Mouse (Mus musculus) hindbrain, embryonic 16.5 days (tissue): ENCODE measurements at regions not wholly inside any gene's neighbourhood (a gene's known extent, or its start where the extent isn't known, plus 50 kb on each side); places are given as distances from the start of the nearest gene placed in this dataset.

Experiments
- ATAC-seq: fragments of 200-750 bp; cut with Nextera tagmentation; 2 replicates; pipeline ENCODE4 v1.8.0; 2017; ENCODE audit warnings: moderate TSS enrichment, moderate library complexity
- H3K27ac ChIP-seq: fragments of 300-500 bp; sonication (generic); 2 replicates; pipeline ENCODE4 v1.5.1; 2014; ENCODE audit warnings: low read depth, mild to moderate bottlenecking, control low read depth, low read length, moderate library complexity
- H3K27me3 ChIP-seq: fragments of 300-500 bp; sonication (generic); replicated peaks from 2 replicates; pipeline ENCODE4 v1.6.1; 2014; ENCODE audit warnings: low read length; ENCODE audit not compliant: control insufficient read depth, insufficient read depth
- H3K36me3 ChIP-seq: fragments of 300-500 bp; sonication (generic); 2 replicates; pipeline ENCODE4 v1.6.1; 2014; ENCODE audit warnings: mild to moderate bottlenecking, low read length, moderate library complexity, mixed read lengths; ENCODE audit not compliant: control insufficient read depth, insufficient read depth
- H3K4me1 ChIP-seq: fragments of 300-500 bp; sonication (generic); 2 replicates; pipeline ENCODE4 v1.6.1; 2014; ENCODE audit warnings: low read depth, low read length; ENCODE audit not compliant: control insufficient read depth, insufficient read depth
- H3K4me2 ChIP-seq: fragments of 300-500 bp; sonication (generic); 2 replicates; pipeline ENCODE4 v1.6.1; 2014; ENCODE audit warnings: mild to moderate bottlenecking, low read length, control low read depth, moderate library complexity
- H3K4me3 ChIP-seq: fragments of 300-500 bp; sonication (generic); 2 replicates; pipeline ENCODE4 v1.5.1; 2014; ENCODE audit warnings: mild to moderate bottlenecking, low read length, control low read depth, moderate library complexity
- H3K9ac ChIP-seq: fragments of 300-500 bp; sonication (generic); 2 replicates; pipeline ENCODE4 v1.6.1; 2014; ENCODE audit warnings: low read depth, mild to moderate bottlenecking, control low read depth, low read length, moderate library complexity
- H3K9me3 ChIP-seq: fragments of 300-500 bp; sonication (generic); 2 replicates; pipeline ENCODE4 v1.6.1; 2014; ENCODE audit warnings: mild to moderate bottlenecking, low read length, moderate library complexity; ENCODE audit not compliant: control insufficient read depth
- WGBS: fragments of 180-500 bp; shearing (Covaris S2); extraction: QIAGEN DNeasy Blood & Tissue Kit; methylation state at CpG from one replicate; pipeline ENCODE4 v1.1.7; 2014; 5-methylcytosine and 5-hydroxymethylcytosine counted together

- WGBS: 57% methylated on average over 2 of the region's 2 CpGs
- Histone ChIP-seq H3K4me2 (no peak overlapping the region), H3K9me3 (no peaks in the 10 kb centered on the region)
Measured at GRCm38 (mm10) chr1:31808074-31808473, 364.4 kb upstream of the Khdrbs2 start.

More at GRCm38 (mm10) chr1:31808074-31808473, 364.4 kb upstream of the Khdrbs2 start:
- H3K36me3 ChIP-seq: no peaks in the 10 kb centered on the region
- H3K9ac ChIP-seq: no peak overlapping the region
- H3K27ac ChIP-seq: no peak overlapping the region
- H3K4me1 ChIP-seq: no peaks in the 10 kb centered on the region
- H3K27me3 ChIP-seq: no peaks in the 10 kb centered on the region
- ATAC-seq: peak; percentile 85
- H3K4me3 ChIP-seq: no peak overlapping the region
